Mouse (Mus musculus): ENCODE results near the gene BC048679.
A peak's percentile ranks its signal among the peaks of the same experiment; 100 is the strongest.
"Not testable (repeated sequence)": the region's sequence is repeated elsewhere in the genome, so short reads cannot be mapped to it uniquely, and the experiment has no call there.

The BC048679 gene

GRCm38 (mm10) chr7:81498181-81498580 lies at the start of gene BC048679:
Gene BC048679, minus strand, starts transcription at chr7:81498281.
- no peak for DNase-seq (ENCODE audit: low spot score)

DNA sequence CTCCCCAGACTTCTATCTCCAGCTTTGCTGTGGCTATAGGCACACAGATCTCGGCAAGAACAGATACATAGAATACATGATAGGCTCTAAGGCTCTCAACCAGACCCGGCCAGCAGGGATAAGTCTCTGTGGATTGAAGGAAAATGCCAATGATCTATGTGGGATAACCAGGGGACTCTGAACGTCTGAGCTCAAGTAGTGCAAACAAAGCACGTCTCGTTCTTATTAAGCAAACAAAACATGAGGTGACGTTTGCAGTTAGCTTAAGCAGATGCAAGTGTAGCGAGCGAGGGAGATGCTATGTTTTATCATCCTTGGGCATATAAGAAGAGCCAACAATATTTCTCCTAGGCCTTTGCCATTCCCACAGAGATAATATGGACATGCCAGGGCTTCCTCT lies 44.9 kb upstream of the BC048679 start:
- no peak for DNase-seq (ENCODE audit: low spot score)

- no peak for DNase-seq (ENCODE audit: low spot score)
These were observed 43.9 kb upstream of the BC048679 start for GRCm38 (mm10) chr7:81541924-81542524.

DNA sequence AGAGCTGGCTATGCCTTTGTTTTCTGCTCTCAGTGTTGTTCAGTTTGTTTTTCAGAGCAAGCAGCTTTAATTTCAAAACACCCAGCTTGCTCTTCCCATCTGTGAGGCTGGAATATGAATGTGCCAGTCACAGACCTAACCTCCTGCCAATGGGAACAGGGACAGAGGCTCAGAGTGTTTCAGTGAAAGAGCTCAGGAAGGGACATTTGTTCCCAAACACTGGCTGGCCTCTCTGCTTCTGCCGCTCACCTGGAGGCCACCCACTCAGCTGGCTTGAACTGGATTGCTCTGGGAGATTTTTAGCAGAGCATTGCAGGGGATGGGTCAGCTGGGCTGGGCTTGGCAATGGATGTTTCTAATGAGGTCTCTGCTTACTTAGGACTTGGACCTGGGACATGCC lies 42.9 kb upstream of the BC048679 start:
- DNase-seq (ENCODE audit: low spot score): no peak

- DNase-seq (ENCODE audit: low spot score): no peak
These were observed 41.5 kb upstream of the BC048679 start for GRCm38 (mm10) chr7:81539565-81539964.

DNA sequence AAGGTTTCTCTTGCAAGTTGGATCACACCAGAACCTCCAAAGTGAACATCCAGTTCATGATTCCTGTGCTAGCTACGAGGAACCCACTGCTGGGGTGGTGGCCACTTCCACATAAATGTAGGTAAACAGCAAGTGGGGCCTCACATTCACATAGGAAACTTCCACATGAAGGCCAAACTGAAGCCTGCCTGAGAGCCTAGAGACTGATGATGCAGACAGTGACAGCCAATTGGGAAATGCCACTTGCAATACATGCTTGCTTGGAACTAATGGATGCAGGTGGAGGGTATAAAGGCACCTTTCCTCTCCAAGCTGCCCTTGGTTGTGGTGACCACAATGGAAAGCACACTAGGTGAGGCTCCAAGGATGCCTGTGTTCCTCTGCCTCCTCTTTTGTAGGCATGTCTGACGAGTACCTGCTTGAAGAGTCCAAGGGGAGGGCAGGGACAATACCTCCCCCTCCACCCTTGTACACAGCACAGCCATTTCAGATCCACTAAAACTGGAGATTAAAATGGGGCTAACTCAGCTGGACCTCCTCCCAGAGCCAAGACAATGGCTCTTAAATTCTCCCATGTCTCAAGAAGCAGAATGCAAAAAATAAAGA lies 40.1 kb upstream of the BC048679 start:
- no peak for DNase-seq (ENCODE audit: low spot score)

DNA sequence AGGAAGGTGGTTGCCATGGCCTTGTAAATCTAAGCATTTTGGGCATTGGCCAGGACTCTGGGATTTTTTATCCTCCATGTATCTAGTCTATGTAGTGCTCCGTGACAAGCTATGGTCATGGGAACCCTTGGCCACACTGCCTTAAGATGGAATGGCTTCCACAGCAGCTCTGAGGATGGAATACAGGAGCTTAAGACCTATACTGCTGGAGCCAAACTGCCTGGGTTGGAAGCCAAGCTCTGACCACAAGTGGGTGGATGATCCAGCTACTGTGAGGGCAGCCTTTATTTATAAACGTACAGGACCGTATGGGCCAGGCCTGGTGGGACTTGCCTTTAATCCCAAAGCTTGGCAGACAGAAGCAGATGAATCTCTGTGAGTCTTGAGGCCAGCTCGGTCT lies 38.4 kb upstream of the BC048679 start:
- DNase-seq (ENCODE audit: low spot score): no peak

GRCm38 (mm10) chr7:81531462-81531861 lies 33.4 kb upstream of the BC048679 start:
- no peak for DNase-seq (ENCODE audit: low spot score)

GRCm38 (mm10) chr7:81528918-81529317 lies 30.8 kb upstream of the BC048679 start:
- DNase-seq (ENCODE audit: low spot score): no peak

- DNase-seq (ENCODE audit: low spot score): no peak
These were observed 25.6 kb upstream of the BC048679 start for GRCm38 (mm10) chr7:81523663-81524017.

DNA sequence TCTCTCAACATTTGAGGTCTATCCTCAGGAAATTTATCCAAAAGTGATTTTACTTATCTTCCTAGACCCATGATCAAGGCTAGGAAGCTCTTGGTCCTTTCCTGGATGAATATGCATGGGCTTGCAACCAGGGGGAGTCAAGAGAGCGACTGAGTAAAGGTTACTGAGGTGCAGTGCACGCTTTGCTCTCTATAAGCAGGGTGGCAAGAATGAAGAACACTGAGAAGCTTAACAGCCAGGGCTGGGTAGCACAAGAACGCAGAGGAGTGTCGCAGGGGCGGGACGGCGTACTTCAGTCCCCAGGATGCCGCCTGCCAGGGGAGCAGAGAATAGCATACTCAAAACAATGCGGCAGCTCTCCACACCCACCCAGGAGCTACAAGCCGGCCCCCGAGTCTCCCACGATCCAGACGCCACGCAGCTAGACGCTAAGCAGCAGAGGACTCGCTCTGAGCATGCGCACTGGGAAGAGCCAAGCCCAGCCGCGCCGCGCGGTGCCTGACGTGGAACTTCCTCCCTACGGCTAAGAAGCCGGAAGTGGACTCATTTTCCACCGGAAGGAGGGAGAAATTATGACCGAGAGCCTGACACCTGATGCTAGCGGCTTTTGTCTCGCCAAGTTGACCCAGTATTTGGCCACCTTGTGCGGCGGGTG lies 25.1 kb upstream of the BC048679 start:
- DNase-seq (ENCODE audit: low spot score): peak; percentile 93

DNA sequence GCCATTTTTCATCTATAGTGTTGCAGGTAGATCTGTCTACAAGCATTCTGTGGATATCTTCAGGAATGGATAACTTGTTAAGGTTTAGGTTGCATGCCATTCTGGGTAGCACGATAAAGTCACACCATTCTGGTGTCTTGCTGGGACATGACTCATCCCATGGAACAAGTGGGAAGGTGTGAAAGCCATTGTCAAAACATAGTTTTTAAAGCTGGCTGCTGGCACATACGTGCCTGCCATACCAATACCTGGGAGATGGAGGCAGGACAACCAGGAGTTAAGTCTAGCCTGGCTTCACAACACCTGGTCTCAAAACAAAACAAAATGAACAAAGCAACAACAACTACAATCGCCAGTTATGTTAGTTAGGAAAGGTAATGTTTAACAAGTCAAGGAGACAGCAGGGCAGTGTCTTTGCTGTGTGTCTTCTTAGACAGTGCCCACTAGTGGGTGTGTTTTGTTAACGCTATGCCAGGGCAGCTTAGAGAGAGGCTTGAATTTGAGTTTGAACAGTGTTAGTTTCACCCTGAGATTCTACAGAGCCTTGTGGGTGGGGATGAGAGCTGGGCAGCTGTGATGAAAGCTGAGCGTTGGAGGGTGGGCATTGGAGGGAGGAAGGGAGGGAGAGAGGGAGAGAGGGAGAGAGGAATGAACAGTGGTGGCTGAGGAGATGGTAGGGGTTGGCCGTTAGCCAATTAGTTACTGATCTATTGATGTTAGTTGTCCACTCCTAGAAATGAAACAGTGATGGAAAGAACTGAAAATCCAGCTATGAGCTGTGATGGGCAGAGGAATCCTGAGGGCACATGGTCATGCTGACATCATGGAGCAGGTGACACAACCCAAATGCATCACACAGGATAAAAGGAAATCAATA lies 18.3 kb upstream of the BC048679 start:
- DNase-seq (ENCODE audit: low spot score): no peak

DNA sequence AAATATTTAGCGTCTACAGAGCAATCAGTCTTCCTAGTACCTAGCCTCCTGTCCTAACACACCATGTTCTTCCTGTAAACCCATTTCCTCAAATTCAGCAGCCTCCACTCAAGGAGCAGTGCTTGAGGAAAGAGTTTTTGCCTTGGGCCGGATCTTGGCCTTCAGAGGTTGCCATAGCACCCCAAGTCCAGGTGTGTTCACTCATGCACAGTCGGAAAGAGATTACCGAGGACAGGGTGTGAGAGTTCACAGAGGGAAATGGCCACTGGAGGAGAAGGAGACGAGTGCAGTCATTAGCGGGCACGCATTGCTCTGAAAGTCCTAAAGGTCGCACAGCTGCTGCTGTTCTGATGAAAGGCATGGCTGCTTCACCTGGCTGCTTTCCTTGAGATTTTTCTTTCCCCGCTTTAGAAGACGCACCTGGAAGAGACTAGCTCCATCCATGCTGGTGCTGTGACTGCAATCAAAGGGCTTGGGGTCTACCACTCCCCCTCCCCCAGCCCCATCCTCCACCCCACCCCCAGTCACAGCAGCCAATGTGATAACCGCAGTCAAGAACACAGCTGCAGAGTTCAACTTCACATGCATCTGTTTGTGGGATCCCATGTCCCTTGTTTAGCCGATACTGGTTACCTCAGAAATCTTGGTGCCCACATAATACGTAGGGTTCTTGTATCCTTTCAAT lies 17.0 kb upstream of the BC048679 start:
- DNase-seq (ENCODE audit: low spot score): no peak

DNA sequence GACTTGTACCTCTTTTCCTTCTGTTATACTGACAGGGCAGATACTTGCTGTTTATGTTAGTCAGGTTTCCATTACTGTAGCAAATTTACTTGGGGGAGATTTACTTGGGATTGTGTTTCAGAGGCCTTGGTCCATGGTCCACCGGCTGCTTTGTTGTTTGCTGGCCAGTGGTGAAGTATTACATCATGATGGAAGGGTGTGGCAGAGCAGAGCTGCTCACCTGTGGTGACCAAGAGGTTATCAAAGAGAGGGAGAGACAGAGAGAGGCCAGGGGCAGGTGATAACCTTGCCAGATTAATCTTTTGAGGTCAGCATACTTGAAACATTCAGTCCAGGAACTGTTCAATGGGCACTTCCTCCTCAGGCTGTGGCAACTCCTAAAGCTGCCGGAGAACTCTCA lies 3.0 kb upstream of the BC048679 start:
- DNase-seq (ENCODE audit: low spot score): no peak

DNA sequence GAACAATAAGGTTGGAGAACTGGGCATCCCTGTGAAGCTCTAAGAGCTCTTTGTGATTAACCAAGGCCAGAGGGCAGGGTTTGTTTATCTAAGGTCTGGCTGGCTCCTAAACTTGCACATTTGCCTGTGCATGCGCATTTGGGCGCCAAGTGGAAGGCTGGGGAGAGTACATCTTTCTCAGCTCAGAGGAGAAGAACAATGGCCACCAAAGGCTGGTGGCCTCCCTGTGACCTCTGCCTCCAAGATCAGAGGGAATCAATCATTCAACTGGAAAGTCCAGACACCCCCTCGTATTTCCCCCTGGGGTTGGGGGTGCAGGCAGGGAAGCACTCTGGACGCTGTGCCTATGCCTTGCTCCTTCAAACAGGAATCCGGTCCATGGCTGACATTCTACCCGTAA lies 910 bp downstream of the BC048679 start:
- peak; percentile 71 for DNase-seq (ENCODE audit: low spot score)

GRCm38 (mm10) chr7:81493331-81494021 lies 4.6 kb downstream of the BC048679 start, which contains the start of gene Ap3b2:
Gene Ap3b2, minus strand, starts transcription at chr7:81493925.
- DNase-seq (ENCODE audit: low spot score): peak; percentile 82

DNA sequence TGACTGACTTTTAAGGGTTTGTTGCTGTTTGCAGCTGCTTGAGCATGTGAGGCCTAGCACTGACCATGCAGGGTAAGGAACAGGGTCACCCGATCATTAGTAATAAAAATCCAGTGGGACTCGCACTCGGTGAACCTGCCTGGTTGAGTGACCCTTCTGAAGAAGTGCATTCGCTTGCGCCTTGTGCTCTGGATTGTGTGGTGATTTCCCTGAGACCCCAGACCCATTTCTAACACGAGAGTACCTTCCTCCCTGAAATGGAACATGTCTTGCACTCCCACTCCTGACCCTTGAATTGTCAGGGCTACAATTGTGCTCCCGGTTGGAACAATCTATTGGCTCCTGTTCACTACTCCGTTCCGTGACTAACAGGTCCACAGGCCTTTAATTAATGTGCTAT lies 5.5 kb downstream of the BC048679 start:
- DNase-seq (ENCODE audit: low spot score): no peak

DNA sequence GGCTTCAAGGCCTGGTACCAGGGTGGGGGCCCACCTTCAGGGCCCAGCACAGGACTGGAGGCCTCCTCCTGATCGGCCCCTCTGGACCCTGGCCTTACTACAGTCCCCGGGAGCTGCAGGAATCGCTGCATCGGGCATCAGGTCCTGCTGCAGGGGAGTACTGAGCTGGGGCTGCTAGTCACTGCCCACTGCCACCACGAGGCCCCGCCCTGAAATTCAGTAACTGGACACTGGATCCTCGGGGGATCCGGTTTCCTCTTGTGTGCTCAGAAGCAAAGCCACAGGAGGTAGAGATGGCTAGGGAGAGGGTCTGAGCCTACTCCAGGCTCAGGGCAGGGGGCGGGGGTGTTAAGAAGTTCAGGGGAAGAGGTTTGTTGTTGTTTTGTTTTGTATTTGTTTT lies 8.4 kb downstream of the BC048679 start:
- DNase-seq (ENCODE audit: low spot score): peak; percentile 47

DNA sequence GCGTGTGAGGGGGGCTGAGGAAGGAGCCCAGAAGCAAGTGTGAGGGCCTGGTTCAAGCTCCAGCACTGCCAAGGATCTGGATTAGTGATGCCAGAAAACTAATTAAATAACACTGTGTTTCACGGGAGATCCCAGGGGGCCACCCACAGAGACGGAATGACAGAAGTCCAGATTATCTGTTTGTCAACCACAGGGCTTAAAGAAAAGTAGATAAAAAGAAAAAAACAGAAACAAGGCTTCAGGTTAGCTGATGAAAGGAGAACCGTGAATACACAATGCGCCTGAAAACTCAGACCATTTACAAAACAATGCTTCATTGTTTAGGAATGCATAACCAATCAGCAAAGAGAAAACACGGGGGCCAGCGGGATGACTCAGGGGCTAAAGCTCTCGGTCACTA lies 17.3 kb downstream of the BC048679 start:
- DNase-seq (ENCODE audit: low spot score): peak; percentile 54

GRCm38 (mm10) chr7:81479531-81480090 lies 18.5 kb downstream of the BC048679 start:
- DNase-seq (ENCODE audit: low spot score): no peak

GRCm38 (mm10) chr7:81478261-81478660 lies 19.8 kb downstream of the BC048679 start:
- DNase-seq (ENCODE audit: low spot score): not testable (repeated sequence)

Data from retina, embryonic 14.5 days (tissue).